Mouse (Mus musculus) naive thymus-derived CD4-positive, alpha-beta T cell, adult 2 months (primary cell): ENCODE results near the gene Rab11fip4.

Experiments used
- DNase-seq: peaks from one replicate; pipeline ENCODE4 v3.0.0-alpha.2; 2011; ENCODE audit warnings: low read depth

Gene Rab11fip4

DNA sequence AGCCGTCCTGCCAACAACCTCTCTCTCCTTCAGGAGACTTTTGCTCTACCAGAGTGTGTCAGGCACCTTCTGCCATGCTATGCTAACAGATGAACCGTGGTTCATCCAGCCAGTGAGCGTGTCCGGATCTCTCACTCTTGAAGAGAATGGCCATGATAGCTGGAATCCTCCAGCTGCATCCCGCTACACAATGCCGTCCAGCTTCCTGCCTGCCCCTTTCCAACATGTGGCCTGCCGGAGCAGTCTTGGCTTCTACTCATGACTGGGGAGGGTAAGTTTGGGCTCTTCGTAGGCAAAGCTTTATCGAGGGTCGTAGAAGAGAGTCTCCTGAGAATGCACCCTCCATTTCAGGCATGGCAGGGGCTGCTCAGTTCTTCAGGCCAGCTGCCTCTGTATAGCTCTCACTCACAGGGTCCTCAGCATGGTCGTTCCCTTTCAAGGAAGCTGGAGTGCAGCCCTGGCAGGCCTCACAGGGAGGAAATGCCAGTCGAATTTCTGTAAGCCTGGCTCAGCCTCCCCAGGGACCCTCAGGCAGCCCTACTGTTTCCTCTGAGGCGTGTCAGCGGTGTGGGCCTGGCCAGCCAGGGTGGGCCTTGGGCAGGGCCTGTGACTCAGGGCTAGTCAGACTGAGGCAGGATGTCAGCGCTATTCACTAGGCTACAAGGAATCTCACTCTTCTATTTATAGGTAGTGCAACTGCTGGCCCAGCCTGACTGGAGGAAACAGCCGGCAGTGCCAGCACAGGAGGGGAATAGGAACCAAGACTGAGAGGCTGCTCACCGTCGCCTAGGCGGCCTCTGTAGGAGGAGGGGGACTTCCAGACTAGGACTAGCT is 147.9 kb downstream of the Rab11fip4 start:
- no peak for DNase-seq

DNA sequence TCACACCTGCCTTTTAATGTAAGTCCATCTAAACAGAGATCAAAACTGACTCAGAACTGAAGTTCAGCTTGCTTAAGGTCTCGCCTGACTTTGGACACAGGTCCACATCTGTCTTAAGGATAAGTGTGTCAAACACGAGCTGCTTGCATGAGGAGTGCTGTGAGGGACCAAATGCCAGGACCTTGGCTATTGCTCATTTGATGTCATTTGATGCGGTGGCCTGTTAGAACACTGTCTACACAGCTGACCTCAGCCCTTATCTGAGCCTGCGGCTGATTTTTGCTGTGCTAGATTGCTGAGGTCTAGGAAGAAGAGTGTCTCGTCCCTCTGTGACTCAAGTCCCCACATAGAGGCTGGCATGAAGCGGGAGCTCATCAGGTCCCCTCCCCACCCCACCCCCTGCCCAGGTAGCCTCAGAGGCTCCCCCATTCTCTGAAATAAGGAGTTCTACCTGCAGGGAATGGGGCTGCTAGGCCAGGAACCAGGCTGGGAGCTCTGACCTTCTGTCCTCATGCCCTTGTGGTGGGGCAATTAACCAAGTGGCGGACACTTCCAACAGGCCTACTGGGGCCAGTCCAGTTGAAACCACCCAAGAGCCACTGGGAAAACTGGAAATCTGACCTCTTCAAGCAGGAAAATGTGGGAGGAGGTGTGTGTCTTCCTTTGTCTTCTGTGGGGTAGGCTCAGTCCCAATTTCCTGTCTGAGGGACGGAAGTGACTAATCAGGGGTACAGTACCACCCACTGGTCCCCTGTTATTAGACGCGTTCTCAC is 149.9 kb downstream of the Rab11fip4 start:
- DNase-seq = no peak

DNA sequence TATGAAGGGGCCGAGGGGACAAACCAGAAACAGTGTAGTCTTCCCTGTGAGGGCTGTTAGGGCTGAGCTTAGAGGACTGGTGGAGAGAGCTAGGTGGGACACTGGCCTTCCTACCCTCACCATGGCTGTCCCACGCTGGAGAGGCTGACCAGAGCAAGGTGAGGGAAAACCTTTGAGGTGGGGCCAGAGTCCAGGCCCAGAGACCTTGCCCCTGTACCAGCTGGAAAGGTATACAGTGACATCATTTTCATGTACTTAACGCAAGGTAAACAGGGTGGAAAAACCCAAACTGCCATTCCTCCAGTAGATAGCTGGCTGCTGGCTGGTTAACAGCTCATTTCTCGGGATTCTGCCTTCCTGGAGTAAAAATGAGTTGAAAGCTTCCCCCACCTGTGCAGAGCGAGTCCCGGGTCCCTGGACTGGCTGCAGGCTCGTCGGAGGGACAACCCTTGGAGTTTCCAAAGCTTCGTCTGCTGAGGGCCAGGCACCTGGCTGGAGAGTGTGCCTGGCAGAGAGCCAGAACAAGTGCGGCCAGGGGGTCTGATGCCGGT is 155.6 kb downstream of the Rab11fip4 start:
- no peak for DNase-seq
